Mouse (Mus musculus) frontal cortex, adult (tissue): ENCODE results near the gene Amotl1.
"Not testable (repeated sequence)": the region's sequence is repeated elsewhere in the genome, so short reads cannot be mapped to it uniquely, and the experiment has no call there.

Source experiments
- ATAC-seq: cut with Nextera tagmentation; 2 replicates; pipeline ENCODE4 v1.9.2; 2017; ENCODE audit warnings: mild to moderate bottlenecking, moderate library complexity, mixed read lengths; ENCODE audit not compliant: low TSS enrichment

The Amotl1 gene

GRCm38 (mm10) chr9:14644956-14645355 is at the start of gene Amotl1:
Amotl1 (minus strand) TSS chr9:14645056.
- no peak for ATAC-seq

- ATAC-seq, result no peak
Measured at GRCm38 (mm10) chr9:14689376-14690108, 44.7 kb upstream of the Amotl1 start.

- no peak for ATAC-seq
Measured at GRCm38 (mm10) chr9:14684363-14684762, 39.5 kb upstream of the Amotl1 start.

DNA sequence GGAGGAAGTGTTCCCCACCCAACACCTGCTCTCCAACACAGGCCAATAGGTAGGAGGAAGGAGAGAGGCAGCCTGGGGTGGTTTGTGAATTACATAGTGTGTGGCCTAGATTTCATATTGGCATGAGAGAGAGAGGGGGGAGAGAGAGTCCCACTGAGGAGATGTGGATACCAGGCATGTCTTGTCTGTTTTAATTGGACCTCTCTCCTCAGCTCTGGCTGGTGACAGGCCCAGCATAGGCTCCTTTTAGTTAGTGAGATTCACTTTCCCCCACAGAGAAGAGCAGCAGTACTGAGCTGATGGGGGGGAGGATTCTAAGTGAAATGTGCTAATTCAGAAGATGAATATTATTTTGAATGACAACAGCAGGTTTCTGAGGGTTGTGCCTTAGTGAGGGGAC is 37.9 kb upstream of the Amotl1 start:
- ATAC-seq, result no peak

- ATAC-seq, result no peak
Measured at GRCm38 (mm10) chr9:14680584-14680983, 35.7 kb upstream of the Amotl1 start.

DNA sequence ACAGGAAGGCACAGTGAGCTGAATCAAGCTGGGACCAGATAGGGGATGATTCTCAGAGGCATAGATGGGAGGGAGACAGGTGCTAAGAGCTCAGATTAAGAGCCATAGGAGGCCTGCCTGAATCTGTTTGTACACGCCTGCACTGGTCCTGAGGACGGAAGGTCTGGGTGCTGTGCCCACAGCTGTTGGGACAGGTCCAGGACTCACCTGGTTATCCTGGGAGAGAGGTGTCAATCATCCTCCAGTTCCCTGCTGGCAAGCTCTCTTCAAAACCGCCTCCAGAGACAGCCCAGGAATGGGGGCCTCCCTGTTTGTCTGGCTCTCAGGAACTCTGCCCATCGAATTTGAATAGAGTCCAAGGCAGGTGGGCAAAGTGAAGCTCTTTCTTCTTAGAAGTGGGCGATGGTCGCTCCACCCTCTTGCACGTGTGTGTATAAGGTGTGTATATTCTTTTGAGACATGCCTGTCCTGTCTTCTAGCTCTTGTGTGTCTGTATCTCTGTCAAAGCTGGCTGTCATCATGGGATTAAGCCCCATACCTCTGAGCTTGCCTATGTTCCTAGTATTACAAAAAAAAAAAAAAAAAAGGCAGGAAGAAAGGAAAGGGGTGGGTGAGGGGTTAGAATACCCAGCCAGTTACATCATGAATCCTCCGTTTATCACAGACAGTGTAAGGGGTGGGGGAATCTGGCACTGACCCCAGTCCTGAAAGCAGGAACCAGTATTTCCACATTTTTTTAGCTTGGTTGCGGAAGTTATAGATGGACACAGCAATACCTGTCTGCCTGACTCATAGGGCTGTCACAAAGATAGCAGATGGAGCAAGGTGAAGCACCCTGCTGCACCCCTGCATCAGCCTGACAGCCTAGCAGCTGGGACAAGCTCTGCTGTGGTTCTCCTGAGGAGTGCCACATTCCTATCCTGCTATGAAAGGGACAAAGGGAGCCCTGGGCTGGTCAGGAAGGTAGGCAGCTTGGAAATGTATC is 31.1 kb upstream of the Amotl1 start:
- ATAC-seq, result no peak

DNA sequence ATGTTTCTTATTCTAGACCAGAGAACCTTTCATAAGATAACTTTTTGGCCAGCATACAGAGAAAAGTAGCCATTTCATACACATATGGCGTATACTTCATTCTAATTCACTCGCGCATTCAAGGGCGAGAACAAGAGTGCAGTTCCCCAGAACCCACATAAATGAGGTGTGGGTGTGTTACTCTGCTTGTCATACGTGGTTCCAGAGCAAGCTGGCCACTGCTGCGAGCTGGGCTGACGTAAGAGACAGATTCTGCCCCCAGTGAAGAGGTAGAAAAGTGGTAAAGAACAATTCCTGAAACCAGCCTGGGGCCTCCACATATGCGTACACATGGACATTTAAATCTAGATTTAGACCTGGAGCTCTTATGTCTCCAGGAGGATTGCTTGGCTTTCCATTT is 29.6 kb upstream of the Amotl1 start:
- peak; percentile 82 for ATAC-seq

DNA sequence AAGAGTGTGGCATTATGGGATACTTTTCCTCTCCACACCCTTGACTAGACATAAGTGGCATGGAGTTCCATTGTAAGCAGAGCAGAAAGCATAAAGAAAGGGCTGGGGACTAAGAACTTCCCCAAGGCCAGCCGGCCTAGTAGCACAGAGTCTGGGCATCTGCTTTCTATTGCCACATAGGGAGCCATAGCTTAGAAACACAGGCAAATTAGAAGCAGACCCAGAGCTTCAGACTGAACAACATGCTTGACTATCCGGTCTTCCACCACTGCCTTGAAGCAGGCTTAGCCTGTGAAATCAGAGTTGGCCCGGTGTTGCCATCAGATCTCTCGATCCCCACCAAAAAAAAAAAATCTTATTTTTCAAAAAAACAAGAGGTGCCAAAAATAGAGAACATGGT is 28.3 kb upstream of the Amotl1 start:
- no peak for ATAC-seq

GRCm38 (mm10) chr9:14671965-14672364 is 27.1 kb upstream of the Amotl1 start:
- ATAC-seq, result not testable (repeated sequence)

GRCm38 (mm10) chr9:14668382-14668781 is 23.5 kb upstream of the Amotl1 start:
- ATAC-seq, result no peak

- no peak for ATAC-seq
Measured at GRCm38 (mm10) chr9:14666071-14666470, 21.2 kb upstream of the Amotl1 start.

DNA sequence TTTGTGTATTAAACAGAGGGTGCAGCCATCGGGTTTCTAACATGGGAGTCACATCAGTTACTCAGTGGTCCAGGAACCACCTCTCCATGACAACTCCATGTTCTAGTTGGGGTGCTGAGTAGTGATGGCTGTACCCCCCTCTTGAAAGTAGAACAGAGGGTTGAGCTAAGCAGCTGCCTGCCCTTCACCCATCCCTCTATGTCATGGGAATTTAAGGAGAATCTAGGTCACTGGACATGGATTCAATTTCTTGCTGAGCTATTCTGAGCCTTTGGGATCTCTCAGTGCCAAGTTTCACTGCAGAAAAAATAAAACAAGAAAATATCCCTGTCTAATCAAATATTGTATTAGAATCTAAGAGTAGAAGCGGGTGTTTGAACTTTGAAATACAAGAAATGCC is 18.7 kb upstream of the Amotl1 start:
- no peak for ATAC-seq

DNA sequence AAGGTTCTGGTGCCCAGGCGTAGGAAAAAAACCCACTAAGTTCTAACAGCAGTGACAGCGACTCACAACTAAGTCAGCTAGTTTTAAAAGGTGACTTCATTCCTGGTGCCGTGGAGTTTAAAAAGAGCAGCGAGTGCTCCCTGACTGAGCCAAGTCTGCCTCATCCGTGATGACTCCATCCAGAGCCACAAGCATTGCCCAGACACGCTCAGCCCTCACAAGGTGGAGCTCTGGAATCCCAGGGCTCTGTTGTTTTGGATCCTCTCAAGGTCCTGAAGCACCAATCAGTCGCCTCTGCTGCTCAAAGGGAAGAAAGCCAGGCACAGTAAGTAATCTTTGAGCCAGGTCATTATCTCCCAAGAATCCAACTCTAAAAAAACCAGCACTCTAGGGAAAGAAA is 18.0 kb upstream of the Amotl1 start:
- no peak for ATAC-seq

GRCm38 (mm10) chr9:14662138-14662537 is 17.3 kb upstream of the Amotl1 start:
- no peak for ATAC-seq

DNA sequence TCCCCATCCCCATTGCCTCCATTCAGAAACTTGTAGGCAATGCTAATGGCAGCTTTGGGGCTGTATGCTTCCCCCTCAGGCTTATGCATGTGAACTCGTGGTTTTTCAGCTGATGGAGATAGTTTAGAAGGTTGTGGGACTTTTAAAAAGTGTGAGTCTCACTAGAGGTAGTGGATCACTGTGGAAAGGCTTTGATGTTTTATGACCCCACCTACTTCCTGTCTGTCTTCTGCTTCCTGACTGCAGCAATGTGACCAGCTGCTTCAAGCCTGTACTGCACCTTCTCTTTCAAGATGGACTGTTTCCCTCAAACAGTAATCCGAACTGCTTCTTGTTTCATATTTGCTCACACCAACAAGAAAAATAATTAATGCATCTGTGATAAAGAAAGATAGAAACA is 13.1 kb upstream of the Amotl1 start:
- no peak for ATAC-seq

- no peak for ATAC-seq
Measured at GRCm38 (mm10) chr9:14654010-14654409, 9.2 kb upstream of the Amotl1 start.

- ATAC-seq, result no peak
Measured at GRCm38 (mm10) chr9:14652761-14653160, 7.9 kb upstream of the Amotl1 start.

- ATAC-seq, result no peak
Measured at GRCm38 (mm10) chr9:14647849-14648248, 3.0 kb upstream of the Amotl1 start.

DNA sequence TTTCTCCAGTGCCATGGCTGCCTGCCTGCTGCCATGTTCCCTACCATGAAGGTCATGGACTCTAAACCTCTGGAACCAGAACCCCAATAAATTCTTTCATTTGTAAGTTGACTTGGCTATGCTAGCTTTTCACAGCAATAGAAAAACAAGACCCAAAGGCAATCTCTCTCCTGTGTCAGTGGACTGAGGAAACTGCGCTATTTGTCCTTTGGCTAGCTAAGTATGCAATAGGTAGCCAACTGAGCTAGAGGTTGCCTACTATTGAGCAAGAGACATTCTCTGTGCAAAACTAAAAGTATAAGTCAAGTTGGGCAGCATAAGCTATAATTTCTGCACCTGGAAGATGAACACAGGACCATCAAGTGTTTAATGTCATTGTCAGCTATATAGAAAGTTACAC is 1.8 kb upstream of the Amotl1 start:
- ATAC-seq, result no peak

DNA sequence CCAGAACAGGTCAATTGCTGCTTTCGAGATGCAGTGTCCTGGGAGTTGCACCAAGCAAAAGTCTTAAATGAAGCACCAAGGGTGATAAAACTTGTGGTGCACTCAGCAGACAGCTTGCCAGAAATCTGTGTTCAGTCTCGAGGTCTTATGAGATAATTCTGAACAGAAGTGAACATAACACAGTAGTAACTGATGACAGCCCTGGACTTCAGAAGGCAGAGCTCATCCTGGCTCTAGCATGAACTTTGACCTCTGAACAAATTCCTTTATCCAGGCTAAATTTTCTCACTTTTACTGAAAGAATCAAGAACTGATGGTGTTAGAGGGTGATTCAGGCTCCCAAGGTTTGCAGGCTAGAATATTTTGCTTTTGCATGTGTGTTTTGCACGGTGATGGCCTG is 1.2 kb upstream of the Amotl1 start:
- no peak for ATAC-seq

DNA sequence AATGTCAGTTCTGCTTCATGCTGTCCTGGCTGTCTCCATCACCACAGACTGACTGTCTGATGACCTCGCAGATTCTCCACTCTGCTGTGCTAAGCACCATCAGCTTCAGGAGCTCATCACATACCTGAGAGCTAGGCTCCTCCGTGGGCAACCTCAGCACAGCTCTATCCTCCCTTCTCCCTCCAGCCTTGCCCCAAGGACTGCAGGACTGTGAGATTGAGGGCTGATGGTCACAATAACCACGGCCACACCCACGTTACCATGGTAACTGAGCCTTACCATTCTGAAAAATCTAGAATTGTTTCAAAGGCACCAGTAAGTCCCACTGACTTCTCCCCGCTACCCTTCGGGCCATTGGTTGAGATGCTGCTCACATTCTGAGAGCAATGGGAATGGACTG is 1.5 kb downstream of the Amotl1 start:
- ATAC-seq, result no peak

GRCm38 (mm10) chr9:14642251-14643021 is 2.4 kb downstream of the Amotl1 start:
- ATAC-seq, result peak; percentile 57
